Mouse (Mus musculus) myocyte (in vitro differentiated cells): Measurements from ENCODE around the gene Sppl2c.
A peak's percentile ranks its signal among the peaks of the same experiment; 100 is the strongest.

Source experiments
- CEBPB ChIP-seq: IDR thresholded peaks from 2 replicates; pipeline ENCODE4 v1.6.1; 2011; ENCODE audit warnings: mild to moderate bottlenecking, moderate library complexity; ENCODE audit not compliant: poor library complexity, insufficient read depth, severe bottlenecking
- E2F4 ChIP-seq: IDR thresholded peaks from one replicate; pipeline ENCODE4 v1.6.1; 2011; ENCODE audit warnings: mild to moderate bottlenecking, control low read depth, moderate library complexity; ENCODE audit not compliant: insufficient read depth
- MAX ChIP-seq: IDR thresholded peaks from one replicate; pipeline ENCODE4 v1.6.1; 2011; ENCODE audit warnings: low read depth, mild to moderate bottlenecking, control low read depth
- MYOD1 ChIP-seq, 3 experiments: IDR thresholded peaks; one replicate each; pipeline ENCODE4 v1.6.1; 2011; ENCODE audit warnings: control low read depth in 2 of 3, low read depth in 2 of 3, mild to moderate bottlenecking in 2 of 3, moderate library complexity in 1 of 3; ENCODE audit not compliant: insufficient read length in 2 of 3, control insufficient read depth in 1 of 3
- MYOG ChIP-seq, 3 experiments: IDR thresholded peaks; one replicate each; pipeline ENCODE4 v1.6.1; 2011; ENCODE audit warnings: control low read depth in 2 of 3, low read depth in 2 of 3, mild to moderate bottlenecking in 2 of 3; ENCODE audit not compliant: insufficient read length in 2 of 3, control insufficient read depth in 1 of 3, insufficient read depth in 1 of 3
- POLR2A ChIP-seq: IDR thresholded peaks from one replicate; pipeline ENCODE4 v1.6.1; 2011; ENCODE audit warnings: low read depth, mild to moderate bottlenecking, control low read depth, moderate library complexity; ENCODE audit not compliant: insufficient read length
- SRF ChIP-seq: IDR thresholded peaks from one replicate; pipeline ENCODE4 v1.6.1; 2011; ENCODE audit warnings: low read depth; ENCODE audit not compliant: control insufficient read depth, insufficient read length
- TCF12 ChIP-seq: IDR thresholded peaks from one replicate; pipeline ENCODE4 v1.6.1; 2011; ENCODE audit warnings: mild to moderate bottlenecking, control low read depth; ENCODE audit not compliant: poor library complexity, insufficient read depth, severe bottlenecking
- TCF3 ChIP-seq: IDR thresholded peaks from one replicate; pipeline ENCODE4 v1.6.1; 2011; ENCODE audit warnings: low read depth, control low read depth; ENCODE audit not compliant: insufficient read length
- USF1 ChIP-seq: IDR thresholded peaks from one replicate; pipeline ENCODE4 v1.6.1; 2011; ENCODE audit warnings: low read depth, mild to moderate bottlenecking, control low read depth, moderate library complexity

- TF ChIP-seq POLR2A (no peak), MAX (no peak), MYOG (IDR thresholded peaks at IDR 0.05; ENCODE audit: control insufficient read depth in 1 of 3, insufficient read depth in 1 of 3, insufficient read length in 2 of 3, low read depth in 2 of 3) (peak in 1 of 3 experiments; percentile 23), USF1 (no peak), TCF3 (no peak), CEBPB (no peak), SRF (no peak), TCF12 (no peak), E2F4 (no peak), MYOD1 (IDR thresholded peaks at IDR 0.05; ENCODE audit: control insufficient read depth in 1 of 3, insufficient read length in 2 of 3, low read depth in 2 of 3) (peak in 1 of 3 experiments; percentile 24)
Observed at GRCm38 (mm10) chr11:104186135-104186836, at the start of gene Sppl2c.
